Mouse (Mus musculus) liver, embryonic 14.5 days (tissue): ENCODE measurements around the gene Col12a1.

Source experiments
- CTCF ChIP-seq: IDR thresholded peaks from 2 replicates; pipeline ENCODE4 v1.5.1; 2016; ENCODE audit warnings: antibody characterized with exemption, low read depth, control low read depth
- EP300 ChIP-seq: IDR thresholded peaks from 2 replicates; pipeline ENCODE4 v1.6.1; 2016; ENCODE audit warnings: antibody characterized with exemption, low read depth

DNA sequence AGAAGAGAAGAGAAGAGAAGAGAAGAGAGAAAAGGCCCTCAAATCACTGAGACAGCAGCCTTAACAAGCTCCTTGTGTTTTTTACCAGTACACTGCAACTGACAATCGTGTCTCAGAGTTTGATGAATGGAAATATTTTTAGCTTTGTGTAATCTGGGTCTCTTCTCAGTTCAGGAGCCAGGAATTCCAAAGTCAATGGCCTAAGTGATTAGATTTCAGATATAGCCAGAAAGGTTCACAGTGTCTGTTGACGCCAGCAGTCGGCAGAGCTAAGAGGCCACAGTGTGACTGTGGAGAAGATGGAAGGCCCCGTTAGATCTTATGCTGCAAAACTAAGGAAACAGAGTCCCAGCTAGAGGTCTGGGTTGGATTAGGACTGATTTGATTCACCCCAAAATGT, 80.8 kb downstream of the Col12a1 start:
- TF ChIP-seq CTCF, result no peak
- no peak for TF ChIP-seq EP300
